In genomic region chr7:4521231-4522003, GRCm38 (mm10) we compare ENCODE assay signal across 8 mouse cellular contexts. TPM values are rescaled to one million over a fixed set of nuclear protein-coding genes. Genes with fewer than 3 reads are reported as not detected.
DNase-seq lines count a peak whose midpoint lies in the region; ATAC-seq and TF ChIP-seq lines count a peak whose summit lies in the region.

No protein-coding gene starts in this region.

- H3K9ac ChIP-seq in lung, embryonic 15.5 days = no peak overlapping the region
- peak overlapping the region; percentile 93 for H3K9ac ChIP-seq in heart, embryonic 13.5 days
- no peak overlapping the region for H3K9ac ChIP-seq in liver, embryonic 14.5 days (replicated peaks)

- H3K4me2 ChIP-seq in lung, embryonic 15.5 days = peak overlapping the region; percentile 56
- H3K4me2 ChIP-seq in heart, embryonic 13.5 days = peak overlapping the region; percentile 76
- peak overlapping the region; percentile 26 for H3K4me2 ChIP-seq in liver, embryonic 14.5 days (ENCODE audit: low read depth)

- no peak for TF ChIP-seq CTCF in liver, embryonic 14.5 days (IDR thresholded peaks at IDR 0.05; ENCODE audit: low read depth)

- H3K36me3 ChIP-seq in lung, embryonic 15.5 days = no peaks in the 10 kb centered on the region
- peaks cover 31% of the 10 kb centered on the region for H3K36me3 ChIP-seq in heart, embryonic 13.5 days
- H3K36me3 ChIP-seq in liver, embryonic 14.5 days (replicated peaks; ENCODE audit: control insufficient read depth, insufficient read depth, low read depth) = no peaks in the 10 kb centered on the region

- peaks cover 11% of the 10 kb centered on the region for H3K4me1 ChIP-seq in lung, embryonic 15.5 days
- H3K4me1 ChIP-seq in heart, embryonic 13.5 days = peaks cover 63% of the 10 kb centered on the region
- H3K4me1 ChIP-seq in liver, embryonic 14.5 days (replicated peaks; ENCODE audit: control insufficient read depth in 2 of 2, insufficient read depth in 2 of 2, low read length in 1 of 2) = peaks cover 0 to 13% of the 10 kb centered on the region in 2 experiments; a peak in 2 of 4 replicates

- no peak for DNase-seq in lung, postnatal 14 days
- no peak for DNase-seq in liver, embryonic 14.5 days (ENCODE audit: low read depth in 3 of 3, low spot score in 3 of 3)
- peak; percentile 23 for DNase-seq in thymus, postnatal 25 days
- DNase-seq in MN1 (ENCODE audit: low spot score) = no peak
- DNase-seq in layer of hippocampus, adult 9-10 months (ENCODE audit: low spot score) = no peak
- no peak for DNase-seq in cerebellum, adult 9-10 months

- 0 out of 2 replicates have a peak, but pooled peaks cover 5% of the 10 kb centered on the region for H3K27me3 ChIP-seq in lung, embryonic 15.5 days
- no peaks in the 10 kb centered on the region for H3K27me3 ChIP-seq in heart, embryonic 13.5 days (replicated peaks)
- H3K27me3 ChIP-seq in liver, embryonic 14.5 days (ENCODE audit: control insufficient read depth, insufficient read depth, low read length) = peaks cover 3% of the 10 kb centered on the region

- H3K9me3 ChIP-seq in lung, embryonic 15.5 days = no peaks in the 10 kb centered on the region
- H3K9me3 ChIP-seq in heart, embryonic 13.5 days = no peaks in the 10 kb centered on the region
- H3K9me3 ChIP-seq in liver, embryonic 14.5 days (ENCODE audit: control insufficient read depth, low read length) = no peaks in the 10 kb centered on the region

- H3K4me3 ChIP-seq in lung, embryonic 15.5 days = peak overlapping the region; percentile 20
- H3K4me3 ChIP-seq in heart, embryonic 13.5 days = peak overlapping the region; percentile 72
- 0 out of 4 replicates have a peak overlapping the region, but pooled peaks of 1 of the 2 experiments have one; percentile 4 for H3K4me3 ChIP-seq in liver, embryonic 14.5 days (ENCODE audit: insufficient read depth in 1 of 2, low read depth in 2 of 2, low read length in 2 of 2)

- ATAC-seq in lung, embryonic 15.5 days (ENCODE audit: borderline replicate concordance, extremely low read depth, low FRiP score, low TSS enrichment) = peak; percentile 19; the same call in 1 of the 2 replicates
- no peak for ATAC-seq in heart, embryonic 13.5 days (ENCODE audit: extremely low read depth, insufficient number of reproducible peaks, low FRiP score, low TSS enrichment)
- ATAC-seq in liver, embryonic 14.5 days (ENCODE audit: insufficient read depth) = no peak

- 25% methylated on average over 32 of the region's 32 CpGs for WGBS in lung, embryonic 15.5 days
- 20% methylated on average over 32 of the region's 32 CpGs for WGBS in heart, embryonic 13.5 days
- WGBS in liver, embryonic 14.5 days (ENCODE audit: insufficient replicate concordance) = 26% methylated on average over 32 of the region's 32 CpGs

- H3K27ac ChIP-seq in lung, embryonic 15.5 days = no peak overlapping the region
- H3K27ac ChIP-seq in heart, embryonic 13.5 days (replicated peaks) = peak overlapping the region; percentile 96
- no peak overlapping the region for H3K27ac ChIP-seq in liver, embryonic 14.5 days

- TF ChIP-seq EP300 in liver, embryonic 14.5 days (IDR thresholded peaks at IDR 0.05; ENCODE audit: low read depth) = no peak

RNA-seq across cellular contexts. Expression of gene Tnni3, which starts 2.6 kb away (rescaled TPM):
- 79.8 and 114 TPM in 2 replicates for polyA plus RNA-seq in lung, embryonic 15.5 days (2015; fragmentation: Nextera tagmentation; extraction: Ambion mirVana)
- 2,083 and 2,324 TPM in 2 replicates for polyA plus RNA-seq in heart, embryonic 13.5 days (2015; fragmentation: Nextera tagmentation; extraction: Ambion mirVana)
- 0.30 and 0.35 TPM in 2 replicates for polyA plus RNA-seq in liver, embryonic 14.5 days (2012; rRNA removed)
- 0.45 TPM in 1 of 2 replicates, not detected in the other for polyA plus RNA-seq in liver, embryonic 14.5 days (2014; fragmentation: Nextera tagmentation; extraction: Ambion mirVana)

RNA-seq across cellular contexts. Expression of gene Tnnt1, which starts 5.2 kb away (rescaled TPM):
- 13.4 and 23.1 TPM in 2 replicates for polyA plus RNA-seq in lung, embryonic 15.5 days (2015; fragmentation: Nextera tagmentation; extraction: Ambion mirVana)
- polyA plus RNA-seq in heart, embryonic 13.5 days (2015; fragmentation: Nextera tagmentation; extraction: Ambion mirVana) = 610 and 755 TPM in 2 replicates
- 2.0 and 4.0 TPM in 2 replicates for polyA plus RNA-seq in liver, embryonic 14.5 days (2012; rRNA removed)
- 2.6 and 3.3 TPM in 2 replicates for polyA plus RNA-seq in liver, embryonic 14.5 days (2014; fragmentation: Nextera tagmentation; extraction: Ambion mirVana)

RNA-seq across cellular contexts. Expression of gene Dnaaf3, which starts 10.8 kb away (rescaled TPM):
- polyA plus RNA-seq in lung, embryonic 15.5 days (2015; fragmentation: Nextera tagmentation; extraction: Ambion mirVana) = 2.9 and 3.2 TPM in 2 replicates
- 0.59 and 0.95 TPM in 2 replicates for polyA plus RNA-seq in heart, embryonic 13.5 days (2015; fragmentation: Nextera tagmentation; extraction: Ambion mirVana)
- polyA plus RNA-seq in liver, embryonic 14.5 days (2012; rRNA removed) = 0.39 and 0.42 TPM in 2 replicates
- polyA plus RNA-seq in liver, embryonic 14.5 days (2014; fragmentation: Nextera tagmentation; extraction: Ambion mirVana) = 0.09 TPM in 1 of 2 replicates, not detected in the other

RNA-seq across cellular contexts. Expression of gene Ppp1r12c, which starts 19.9 kb away (rescaled TPM):
- polyA plus RNA-seq in lung, embryonic 15.5 days (2015; fragmentation: Nextera tagmentation; extraction: Ambion mirVana) = 41.6 and 49.0 TPM in 2 replicates
- polyA plus RNA-seq in heart, embryonic 13.5 days (2015; fragmentation: Nextera tagmentation; extraction: Ambion mirVana) = 29.2 and 33.9 TPM in 2 replicates
- 16.2 and 22.2 TPM in 2 replicates for polyA plus RNA-seq in liver, embryonic 14.5 days (2012; rRNA removed)
- 15.6 and 22.2 TPM in 2 replicates for polyA plus RNA-seq in liver, embryonic 14.5 days (2014; fragmentation: Nextera tagmentation; extraction: Ambion mirVana)

RNA-seq across cellular contexts. Expression of gene Syt5, which starts 25.9 kb away (rescaled TPM):
- polyA plus RNA-seq in lung, embryonic 15.5 days (2015; fragmentation: Nextera tagmentation; extraction: Ambion mirVana) = 4.8 and 5.7 TPM in 2 replicates
- 1.4 and 2.7 TPM in 2 replicates for polyA plus RNA-seq in heart, embryonic 13.5 days (2015; fragmentation: Nextera tagmentation; extraction: Ambion mirVana)
- 0.15 and 0.22 TPM in 2 replicates for polyA plus RNA-seq in liver, embryonic 14.5 days (2012; rRNA removed)
- polyA plus RNA-seq in liver, embryonic 14.5 days (2014; fragmentation: Nextera tagmentation; extraction: Ambion mirVana) = 0.25 and 0.81 TPM in 2 replicates

Comparison
In these comparisons a context has a peak if more than half of its experiments do, and no peak if none do; other contexts are left out.
1. H3K4me2 ChIP-seq: peak in every context shown above with its lines; median percentile 76 in heart, embryonic 13.5 days; 56 in lung, embryonic 15.5 days; 26 in liver, embryonic 14.5 days.
2. RNA of gene Tnni3, which starts 2.6 kb away (polyA plus RNA-seq): 2,083 to 2,324 TPM in heart, embryonic 13.5 days and 79.8 to 114 TPM in lung, embryonic 15.5 days; 0.30 to 0.45 TPM in liver, embryonic 14.5 days; every median in the first group is over 10 times any median in the second.
3. RNA of gene Tnnt1, which starts 5.2 kb away (polyA plus RNA-seq): 610 to 755 TPM in heart, embryonic 13.5 days; 13.4 to 23.1 TPM in lung, embryonic 15.5 days and 2.0 to 4.0 TPM in liver, embryonic 14.5 days; every median in the first group is over 10 times any median in the second.